Mouse (Mus musculus) hindbrain, embryonic 15.5 days (tissue): ENCODE results near the gene Ehd1. TPM values are rescaled to one million over a fixed set of nuclear protein-coding genes. Genes with fewer than 3 reads are reported as not detected.

Experiments
- ATAC-seq: fragments of 200-750 bp; cut with Nextera tagmentation; 2 replicates; pipeline ENCODE4 v1.8.0; 2017; ENCODE audit warnings: low read depth, moderate number of reproducible peaks, moderate TSS enrichment; ENCODE audit not compliant: low FRiP score
- H3K27ac ChIP-seq: fragments of 300-500 bp; sonication (generic); replicated peaks from 2 replicates; pipeline ENCODE4 v1.5.1; 2015; ENCODE audit warnings: mild to moderate bottlenecking, inconsistent platforms
- H3K27me3 ChIP-seq: fragments of 300-500 bp; sonication (generic); 2 replicates; pipeline ENCODE4 v1.6.1; 2015; ENCODE audit warnings: control low read depth, inconsistent platforms
- H3K36me3 ChIP-seq: fragments of 300-500 bp; sonication (generic); 2 replicates; pipeline ENCODE4 v1.6.1; 2015; ENCODE audit warnings: control low read depth, inconsistent platforms
- H3K4me1 ChIP-seq: fragments of 300-500 bp; sonication (generic); replicated peaks from 2 replicates; pipeline ENCODE4 v1.6.1; 2015; ENCODE audit warnings: control low read depth, inconsistent platforms
- H3K4me2 ChIP-seq: fragments of 300-500 bp; sonication (generic); 2 replicates; pipeline ENCODE4 v1.6.1; 2015; ENCODE audit warnings: moderate library complexity, mild to moderate bottlenecking, inconsistent platforms
- H3K4me3 ChIP-seq: fragments of 300-500 bp; sonication (generic); 2 replicates; pipeline ENCODE4 v1.5.1; 2015; ENCODE audit warnings: mild to moderate bottlenecking, inconsistent platforms
- H3K9ac ChIP-seq: fragments of 300-500 bp; sonication (generic); 2 replicates; pipeline ENCODE4 v1.6.1; 2015; ENCODE audit warnings: inconsistent platforms
- H3K9me3 ChIP-seq: fragments of 300-500 bp; sonication (generic); 2 replicates; pipeline ENCODE4 v1.6.1; 2016; ENCODE audit warnings: control low read depth, inconsistent platforms
- WGBS: fragments of 180-500 bp; shearing (Covaris S2); methylation state at CpG from one replicate; pipeline ENCODE4 v1.1.7; 2015; 5-methylcytosine and 5-hydroxymethylcytosine counted together
- polyA plus RNA-seq: library from polyadenylated mRNA; unstranded; fragments of >200 nt; fragmentation: Nextera tagmentation; extraction: Ambion mirVana; gene quantifications from 2 replicates; pipeline ENCODE4 v1.2.1, GENCODE M21; 2015

Ehd1 gene
- polyA plus RNA-seq, 1 experiment from 2014 or later: 103 TPM

- Histone ChIP-seq H3K27ac (no peak overlapping the region), H3K4me1 (peaks cover 24% of the 10 kb centered on the region)
- 58% methylated on average over 1 of the region's 1 CpGs for WGBS
Observed at GRCm38 (mm10) chr19:6240136-6240535, 36.4 kb upstream of the Ehd1 start.

GRCm38 (mm10) chr19:6240725-6241124 lies 35.8 kb upstream of the Ehd1 start:
- H3K27ac ChIP-seq: peak overlapping the region; percentile 27
- H3K9me3 ChIP-seq: no peaks in the 10 kb centered on the region

More at GRCm38 (mm10) chr19:6240136-6240535, 36.4 kb upstream of the Ehd1 start:
- ATAC-seq: no peak
- H3K9ac ChIP-seq: no peak overlapping the region
- no peaks in the 10 kb centered on the region for H3K9me3 ChIP-seq
- no peak overlapping the region for H3K4me3 ChIP-seq
- H3K4me2 ChIP-seq: no peak overlapping the region
- H3K27me3 ChIP-seq: no peaks in the 10 kb centered on the region
- H3K36me3 ChIP-seq: peaks cover 7% of the 10 kb centered on the region; the same call in 1 of the 2 replicates

GRCm38 (mm10) chr19:6241274-6242107 lies 35.0 kb upstream of the Ehd1 start, which contains the start of gene Atg2a:
Gene Atg2a, plus strand, starts transcription at chr19:6241668.
- Histone ChIP-seq H3K9ac (peak within 1 kb of the TSS; percentile 97), H3K4me3 (peak within 1 kb of the TSS; percentile 96), H3K36me3 (peaks cover 18% of the 10 kb centered on the region), H3K27ac (peak within 1 kb of the TSS; percentile 76), H3K4me1 (peaks cover 21% of the 10 kb centered on the region), H3K27me3 (no peaks in the 10 kb centered on the region), H3K9me3 (no peaks in the 10 kb centered on the region), H3K4me2 (peak within 1 kb of the TSS; percentile 95)
- peak; percentile 94 for ATAC-seq
- under 1% methylated on average over 54 of the region's 55 CpGs for WGBS

More at GRCm38 (mm10) chr19:6240725-6241124, 35.8 kb upstream of the Ehd1 start:
- H3K9ac ChIP-seq: no peak overlapping the region
- H3K4me3 ChIP-seq: peak overlapping the region; percentile 96
- peak overlapping the region; percentile 95 for H3K4me2 ChIP-seq
- WGBS: 31% methylated on average over 5 of the region's 5 CpGs
- H3K36me3 ChIP-seq: peaks cover 11% of the 10 kb centered on the region; the same call in 1 of the 2 replicates
- no peaks in the 10 kb centered on the region for H3K27me3 ChIP-seq
- peaks cover 24% of the 10 kb centered on the region for H3K4me1 ChIP-seq
- ATAC-seq: no peak

- peak overlapping the region; percentile 96 for H3K4me3 ChIP-seq
- H3K4me1 ChIP-seq: peaks cover 20% of the 10 kb centered on the region
- peak overlapping the region; percentile 95 for H3K4me2 ChIP-seq
- H3K9me3 ChIP-seq: no peaks in the 10 kb centered on the region
- H3K9ac ChIP-seq: peak overlapping the region; percentile 97
- no peaks in the 10 kb centered on the region for H3K27me3 ChIP-seq
- peak overlapping the region; percentile 76; the same call in 1 of the 2 replicates for H3K27ac ChIP-seq
- no peak for ATAC-seq
- H3K36me3 ChIP-seq: peaks cover 24% of the 10 kb centered on the region
- 2% methylated on average over 4 of the region's 4 CpGs for WGBS
Observed at GRCm38 (mm10) chr19:6242281-6242680, 34.2 kb upstream of the Ehd1 start.

- H3K4me2 ChIP-seq: peak overlapping the region; percentile 95; the same call in 1 of the 2 replicates
- H3K36me3 ChIP-seq: peaks cover 33% of the 10 kb centered on the region
- no peak for ATAC-seq
- H3K9me3 ChIP-seq: no peaks in the 10 kb centered on the region
- WGBS: 79% methylated on average over 5 of the region's 5 CpGs
- peaks cover 20% of the 10 kb centered on the region for H3K4me1 ChIP-seq
- H3K9ac ChIP-seq: no peak overlapping the region
- H3K4me3 ChIP-seq: no peak overlapping the region
- H3K27ac ChIP-seq: no peak overlapping the region
- no peaks in the 10 kb centered on the region for H3K27me3 ChIP-seq
Observed at GRCm38 (mm10) chr19:6243226-6243625, 33.3 kb upstream of the Ehd1 start.

GRCm38 (mm10) chr19:6245806-6246205 lies 30.7 kb upstream of the Ehd1 start:
- ATAC-seq: no peak
- peaks cover 18% of the 10 kb centered on the region for H3K4me1 ChIP-seq
- no peak overlapping the region for H3K4me3 ChIP-seq
- no peaks in the 10 kb centered on the region for H3K9me3 ChIP-seq
- H3K27me3 ChIP-seq: no peaks in the 10 kb centered on the region
- H3K4me2 ChIP-seq: no peak overlapping the region
- H3K36me3 ChIP-seq: peaks cover 41% of the 10 kb centered on the region
- 65% methylated on average over 1 of the region's 1 CpGs for WGBS
- no peak overlapping the region for H3K27ac ChIP-seq
- no peak overlapping the region for H3K9ac ChIP-seq

- no peaks in the 10 kb centered on the region for H3K9me3 ChIP-seq
- peaks cover 8% of the 10 kb centered on the region for H3K4me1 ChIP-seq
- 95% methylated on average over 29 of the region's 29 CpGs for WGBS
- H3K4me3 ChIP-seq: no peak overlapping the region
- H3K4me2 ChIP-seq: no peak overlapping the region
- peaks cover 58% of the 10 kb centered on the region for H3K36me3 ChIP-seq
- no peak for ATAC-seq
- H3K27ac ChIP-seq: no peak overlapping the region
- H3K27me3 ChIP-seq: no peaks in the 10 kb centered on the region
- H3K9ac ChIP-seq: no peak overlapping the region
Observed at GRCm38 (mm10) chr19:6247526-6248300, 28.8 kb upstream of the Ehd1 start.

- ATAC-seq: no peak
- Histone ChIP-seq H3K4me2 (no peak overlapping the region), H3K9me3 (no peaks in the 10 kb centered on the region), H3K4me1 (no peaks in the 10 kb centered on the region), H3K27me3 (no peaks in the 10 kb centered on the region), H3K4me3 (no peak overlapping the region), H3K9ac (no peak overlapping the region), H3K27ac (no peak overlapping the region), H3K36me3 (peaks cover 76% of the 10 kb centered on the region)
- WGBS: 93% methylated on average over 4 of the region's 4 CpGs
Observed at GRCm38 (mm10) chr19:6253021-6253420, 23.5 kb upstream of the Ehd1 start.

- 68% methylated on average over 2 of the region's 2 CpGs for WGBS
- H3K4me2 ChIP-seq: no peak overlapping the region
- H3K4me1 ChIP-seq: no peaks in the 10 kb centered on the region
- H3K9me3 ChIP-seq: no peaks in the 10 kb centered on the region
- no peaks in the 10 kb centered on the region for H3K27me3 ChIP-seq
- no peak overlapping the region for H3K9ac ChIP-seq
- no peak overlapping the region for H3K4me3 ChIP-seq
- peaks cover 56% of the 10 kb centered on the region for H3K36me3 ChIP-seq
- no peak for ATAC-seq
- no peak overlapping the region for H3K27ac ChIP-seq
Observed at GRCm38 (mm10) chr19:6260428-6260827, 16.1 kb upstream of the Ehd1 start.

GRCm38 (mm10) chr19:6260946-6261345 lies 15.6 kb upstream of the Ehd1 start:
- 78% methylated on average over 4 of the region's 4 CpGs for WGBS
- no peak for ATAC-seq
- Histone ChIP-seq H3K9me3 (no peaks in the 10 kb centered on the region), H3K4me1 (no peaks in the 10 kb centered on the region), H3K27me3 (no peaks in the 10 kb centered on the region), H3K4me3 (no peak overlapping the region), H3K36me3 (peaks cover 52% of the 10 kb centered on the region), H3K4me2 (no peak overlapping the region), H3K27ac (no peak overlapping the region), H3K9ac (no peak overlapping the region)

- Histone ChIP-seq H3K27ac (no peak overlapping the region), H3K4me2 (no peak overlapping the region), H3K4me3 (no peak overlapping the region), H3K4me1 (no peaks in the 10 kb centered on the region), H3K9me3 (no peaks in the 10 kb centered on the region), H3K36me3 (peaks cover 48% of the 10 kb centered on the region), H3K9ac (no peak overlapping the region), H3K27me3 (no peaks in the 10 kb centered on the region)
- ATAC-seq: no peak
- 93% methylated on average over 14 of the region's 14 CpGs for WGBS
Observed at GRCm38 (mm10) chr19:6261379-6261778, 15.1 kb upstream of the Ehd1 start.

GRCm38 (mm10) chr19:6262222-6262621 lies 14.3 kb upstream of the Ehd1 start:
- no peak for ATAC-seq
- WGBS: 62% methylated on average over 7 of the region's 7 CpGs
- H3K4me1 ChIP-seq: no peaks in the 10 kb centered on the region
- no peak overlapping the region for H3K9ac ChIP-seq
- H3K27me3 ChIP-seq: no peaks in the 10 kb centered on the region
- H3K9me3 ChIP-seq: no peaks in the 10 kb centered on the region
- no peak overlapping the region for H3K4me2 ChIP-seq
- peaks cover 40% of the 10 kb centered on the region for H3K36me3 ChIP-seq
- no peak overlapping the region for H3K4me3 ChIP-seq
- H3K27ac ChIP-seq: no peak overlapping the region
